Mouse (Mus musculus): ENCODE data around the gene Ngf.

Gene Ngf

DNA sequence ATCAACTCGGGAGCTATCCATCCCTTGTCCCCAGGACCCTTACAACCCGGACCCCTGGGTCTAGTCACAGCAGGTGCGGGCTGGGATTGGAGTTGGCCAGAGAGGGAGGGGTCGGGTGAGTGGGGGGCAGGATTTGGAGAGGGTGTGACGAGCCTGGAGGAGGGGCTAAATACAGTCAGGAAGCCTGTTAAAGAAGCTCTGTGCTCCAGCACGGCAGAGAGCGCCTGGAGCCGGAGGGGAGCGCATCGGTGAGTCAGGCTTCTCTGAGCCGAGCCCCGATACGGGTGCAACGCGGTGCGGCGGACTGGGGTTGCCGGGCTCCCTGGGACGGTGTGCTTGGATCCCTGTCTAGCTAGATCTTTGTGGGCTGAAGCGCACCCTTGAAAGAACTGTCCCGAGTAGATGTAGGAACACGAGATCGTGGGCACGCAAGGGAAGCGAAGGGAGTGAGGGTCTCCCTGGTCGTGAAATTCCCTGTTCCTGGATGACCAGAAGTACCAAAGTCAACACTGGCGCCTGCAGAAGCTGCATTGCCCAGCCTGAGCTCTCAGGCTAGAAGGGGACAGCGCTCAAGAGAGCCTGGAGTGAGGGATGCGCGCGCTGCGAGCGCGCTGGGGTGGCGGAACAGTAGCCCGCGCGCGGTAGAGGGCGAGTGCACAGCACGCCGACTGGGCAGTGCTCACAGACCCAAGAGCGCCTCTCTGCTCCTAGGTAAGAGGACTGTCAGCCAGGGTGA lies at the start of gene Ngf:
Gene Ngf (plus strand): TSS at position 207 of the 736 bp plus-strand sequence.
- DNase-seq (ENCODE audit: low spot score): no peak

DNA sequence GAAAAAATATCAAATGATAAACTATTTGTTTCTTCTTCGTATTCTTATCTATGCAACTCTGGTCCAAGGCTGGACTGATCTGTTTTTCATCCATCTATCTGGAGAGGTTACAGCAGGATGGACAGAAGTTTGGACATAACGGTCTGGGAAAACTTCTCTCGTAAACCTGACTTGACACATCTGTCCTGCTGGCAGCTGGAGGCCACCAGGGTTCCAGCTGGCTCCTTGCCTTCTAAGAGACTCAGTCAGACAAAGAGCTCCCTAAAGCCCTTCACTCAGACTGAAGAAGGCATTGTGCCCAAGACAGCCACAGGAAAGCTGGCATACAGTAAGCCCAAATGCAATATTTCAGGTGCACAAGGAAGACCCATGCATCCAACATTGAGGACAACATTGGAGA lies 24.2 kb upstream of the Ngf start:
- DNase-seq (ENCODE audit: low spot score): no peak

DNA sequence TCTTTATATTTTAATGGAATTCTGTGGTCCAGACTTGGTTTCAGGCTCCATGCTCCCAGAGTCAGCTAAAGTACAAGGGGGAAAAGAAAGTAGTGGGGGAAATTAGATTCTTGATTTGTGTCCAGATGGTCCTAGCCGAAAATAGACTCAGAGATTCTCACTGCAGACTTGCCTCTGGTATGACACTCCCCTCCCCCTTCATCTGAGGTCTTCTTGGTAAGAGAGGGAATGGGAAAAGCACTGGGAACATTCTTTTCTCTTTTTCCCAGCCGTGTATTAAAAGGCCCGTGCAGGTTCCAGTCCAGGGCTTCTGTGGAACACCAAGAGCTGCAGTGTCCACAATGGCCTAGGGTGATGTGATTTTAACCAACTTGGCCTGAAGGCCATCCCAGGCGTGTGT lies 23.0 kb upstream of the Ngf start:
- no peak for DNase-seq (ENCODE audit: low spot score)

DNA sequence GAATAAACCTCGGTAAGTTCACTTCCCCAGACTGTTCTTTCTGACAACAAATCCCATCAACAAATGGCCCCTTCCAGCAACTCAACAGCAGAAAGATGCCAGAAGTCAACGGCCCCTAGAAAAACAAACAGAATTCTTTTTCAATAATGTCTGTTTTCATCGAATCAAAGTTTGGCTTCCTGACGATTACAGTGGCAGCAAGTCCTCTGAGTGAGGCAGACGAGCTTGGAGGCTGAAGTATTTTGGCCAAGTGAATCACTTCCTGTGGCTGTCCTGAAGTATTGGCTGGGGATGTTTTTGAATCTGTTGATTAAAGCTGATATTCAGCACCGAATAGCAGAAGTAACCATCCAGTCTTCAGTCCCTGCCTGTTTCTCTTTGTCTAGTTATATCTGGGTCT lies 15.2 kb upstream of the Ngf start:
- DNase-seq (ENCODE audit: low spot score): no peak

DNA sequence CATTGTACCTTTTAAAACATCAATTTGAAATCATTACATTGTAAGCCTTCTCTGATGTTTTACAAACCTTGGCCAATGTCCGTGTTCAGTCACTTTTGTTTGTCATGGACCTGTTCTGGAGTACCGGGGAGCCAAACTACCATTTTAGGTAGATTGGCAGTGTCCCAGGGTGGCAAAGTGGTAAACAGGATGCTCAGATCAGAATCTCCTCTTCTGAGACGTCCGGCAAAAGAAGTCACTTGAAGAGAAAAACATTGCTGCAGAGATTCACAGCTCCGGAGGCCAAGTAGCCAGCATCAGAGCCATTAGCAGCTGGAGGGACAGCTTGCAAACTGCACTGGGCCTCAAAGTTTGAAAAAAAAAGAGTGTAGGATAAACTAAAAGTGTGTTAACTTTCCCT lies 9.2 kb upstream of the Ngf start:
- DNase-seq (ENCODE audit: low spot score): no peak

GRCm38 (mm10) chr3:102460986-102461385 lies 8.7 kb upstream of the Ngf start:
- DNase-seq (ENCODE audit: low spot score): no peak

GRCm38 (mm10) chr3:102462703-102463336 lies 6.9 kb upstream of the Ngf start:
- DNase-seq (ENCODE audit: low spot score): no peak

GRCm38 (mm10) chr3:102463339-102463738 lies 6.4 kb upstream of the Ngf start:
- no peak for DNase-seq (ENCODE audit: low spot score)

DNA sequence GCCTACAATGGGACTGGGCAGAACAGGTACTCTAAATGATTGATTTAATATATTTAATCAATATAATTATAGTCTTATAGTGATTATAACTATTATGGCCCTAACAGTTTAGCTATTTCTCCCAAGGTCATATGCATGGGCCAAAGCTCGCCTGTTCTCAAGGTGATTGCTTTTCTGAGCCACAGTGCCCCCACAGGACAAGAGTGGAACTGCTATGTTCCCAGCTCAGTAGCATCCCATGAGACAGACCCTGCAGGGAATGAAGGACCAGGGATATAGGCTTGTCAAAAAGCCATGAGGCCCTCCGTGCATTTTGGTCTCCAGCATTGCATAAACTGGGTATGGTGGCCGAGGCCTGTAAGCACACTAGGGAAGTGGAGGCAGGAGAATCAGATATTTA lies 3.1 kb upstream of the Ngf start:
- DNase-seq (ENCODE audit: low spot score): no peak

DNA sequence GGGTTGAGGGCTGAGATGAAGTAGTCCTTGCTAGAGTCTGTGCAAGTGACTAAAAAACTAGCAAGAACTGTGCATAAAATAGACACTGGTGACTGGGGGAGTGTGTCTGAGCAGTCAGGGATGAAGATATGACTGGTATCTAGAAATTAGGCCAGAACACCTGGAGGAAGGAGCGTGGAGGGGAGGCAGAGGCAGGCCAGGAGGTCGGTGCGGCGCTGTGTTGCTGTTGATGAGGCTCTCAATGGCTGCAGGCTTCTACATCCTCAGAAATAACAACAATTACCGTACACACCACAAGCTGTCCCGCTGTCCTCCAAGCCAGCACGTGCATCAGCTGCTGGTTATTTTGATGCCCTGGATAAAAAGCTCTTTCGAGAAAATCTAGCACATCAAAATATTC lies 2.6 kb upstream of the Ngf start:
- no peak for DNase-seq (ENCODE audit: low spot score)

DNA sequence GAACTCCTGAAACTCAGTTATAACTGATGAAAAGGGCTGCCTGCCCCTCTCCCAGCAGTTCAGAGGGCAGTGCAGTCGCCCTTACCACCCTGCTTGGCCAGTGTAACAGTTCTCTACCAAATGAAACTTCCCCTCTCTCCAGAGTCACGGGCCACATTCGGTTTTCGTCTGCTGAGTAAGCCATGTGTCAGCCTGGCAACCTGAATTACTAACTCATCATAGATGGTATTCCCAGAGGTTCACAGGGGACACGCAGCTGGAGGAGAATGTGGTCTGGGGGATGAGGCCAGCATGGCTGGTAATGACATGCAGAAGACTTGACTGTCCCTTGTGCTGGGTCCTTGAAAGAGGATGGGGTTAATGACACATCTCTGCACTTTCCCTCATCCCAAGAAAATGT lies 1.5 kb downstream of the Ngf start:
- no peak for DNase-seq (ENCODE audit: low spot score)

DNA sequence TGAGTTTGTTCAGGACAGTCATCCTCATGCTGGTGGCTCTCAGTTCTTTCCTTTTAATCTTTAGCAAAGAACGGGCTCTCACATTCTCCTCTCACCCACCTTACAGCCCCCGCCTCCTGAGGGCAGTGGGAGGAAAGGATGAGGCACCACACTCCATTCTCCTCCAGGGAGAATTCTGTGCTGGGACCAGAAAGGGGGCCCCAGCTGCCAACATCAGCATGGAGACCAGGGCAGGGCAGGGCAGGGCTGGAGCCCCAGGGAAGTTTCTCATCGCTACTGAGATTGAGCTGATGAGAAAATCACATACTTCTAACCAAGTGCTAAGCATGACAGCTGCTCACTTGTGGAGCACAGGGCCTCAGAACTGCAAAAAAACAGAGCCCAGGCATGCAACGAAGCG lies 2.1 kb downstream of the Ngf start:
- DNase-seq (ENCODE audit: low spot score): no peak

DNA sequence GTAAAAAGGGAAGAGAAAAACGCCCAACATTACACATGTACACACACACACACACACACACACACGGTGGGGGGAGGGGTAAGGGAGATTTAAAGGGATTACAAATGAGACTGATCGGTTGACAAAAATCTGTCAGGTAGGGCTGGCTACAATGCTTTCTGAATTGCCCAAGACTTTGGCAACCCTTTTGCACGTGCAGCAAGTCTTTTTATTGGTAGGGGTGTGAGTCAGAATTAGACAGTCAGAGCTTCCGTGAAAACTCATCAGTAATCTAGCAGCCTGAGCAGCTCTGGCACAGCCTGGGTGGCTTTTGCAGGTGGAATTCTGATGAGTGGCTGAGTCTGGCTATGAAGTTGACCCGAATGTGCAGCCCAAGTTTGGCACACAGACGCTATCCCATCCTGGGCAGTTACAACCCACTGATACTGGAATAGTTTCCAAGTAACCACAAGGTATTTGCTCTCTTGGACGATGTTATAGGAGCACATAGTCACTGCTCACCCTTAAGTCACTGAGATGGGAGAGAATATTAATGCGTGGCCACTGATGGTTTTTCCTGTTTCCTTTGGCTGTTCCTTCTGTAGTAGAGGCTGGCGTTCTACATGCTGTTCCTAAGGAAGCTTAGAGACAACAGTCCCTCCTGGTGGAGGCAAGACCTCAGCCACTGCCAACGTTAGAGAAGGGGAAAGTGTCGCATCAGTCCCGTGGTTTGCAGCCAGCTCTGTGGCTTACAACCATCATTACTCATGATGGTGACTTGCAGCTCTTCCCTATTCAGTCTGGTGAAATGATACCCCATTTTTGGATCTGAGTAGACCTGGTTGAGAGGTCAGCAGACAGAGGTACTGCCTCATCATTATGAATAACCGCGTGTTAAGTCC lies 4.8 kb downstream of the Ngf start:
- no peak for DNase-seq (ENCODE audit: low spot score)

GRCm38 (mm10) chr3:102477917-102478694 lies 8.4 kb downstream of the Ngf start:
- no peak for DNase-seq (ENCODE audit: low spot score)

GRCm38 (mm10) chr3:102490393-102491123 lies 20.8 kb downstream of the Ngf start:
- no peak for DNase-seq (ENCODE audit: low spot score)

GRCm38 (mm10) chr3:102498113-102498512 lies 28.4 kb downstream of the Ngf start:
- DNase-seq (ENCODE audit: low spot score): no peak

- DNase-seq (ENCODE audit: low spot score): no peak
These were observed 29.2 kb downstream of the Ngf start for GRCm38 (mm10) chr3:102498931-102499330.

DNA sequence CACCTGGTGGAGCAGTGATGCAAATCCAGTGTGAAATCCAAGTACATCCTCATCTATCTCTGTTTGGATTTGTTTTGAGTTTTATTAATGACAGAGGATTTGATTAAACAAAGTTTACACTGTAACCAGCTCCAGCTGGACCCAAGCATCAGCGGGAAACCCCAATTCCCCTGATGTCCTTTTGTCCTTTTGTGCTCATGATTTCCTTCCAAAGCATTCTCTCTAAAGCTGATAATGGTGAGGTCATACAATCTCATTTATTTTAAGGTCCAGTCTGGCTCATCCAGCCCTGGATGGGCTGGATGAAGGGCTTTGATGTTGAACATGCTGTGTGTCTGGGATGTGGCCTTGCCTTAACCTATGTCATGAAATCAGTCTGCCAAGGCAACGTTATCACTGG lies 30.3 kb downstream of the Ngf start:
- no peak for DNase-seq (ENCODE audit: low spot score)

- DNase-seq (ENCODE audit: low spot score): no peak
These were observed 31.5 kb downstream of the Ngf start for GRCm38 (mm10) chr3:102501186-102501585.

GRCm38 (mm10) chr3:102505129-102505528 lies 35.4 kb downstream of the Ngf start:
- no peak for DNase-seq (ENCODE audit: low spot score)

DNA sequence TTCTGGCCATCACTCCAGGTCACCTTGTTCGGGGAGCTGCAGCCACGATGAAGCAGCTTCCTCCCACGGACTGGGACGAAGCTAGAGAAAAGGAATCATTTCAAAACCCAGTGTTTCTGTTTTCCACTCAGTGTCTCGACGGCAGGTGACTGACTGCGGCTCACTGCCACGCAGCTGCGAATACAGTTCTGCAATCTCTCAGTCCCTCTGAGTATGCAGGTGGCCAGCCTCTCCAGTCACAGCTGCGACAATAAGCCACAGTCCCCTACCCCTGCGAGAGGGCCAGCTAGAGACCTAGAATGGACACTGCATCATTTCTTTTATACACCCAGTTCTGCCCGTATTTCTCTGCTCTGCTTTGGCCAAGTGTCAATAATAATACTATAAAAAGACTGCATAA lies 36.3 kb downstream of the Ngf start:
- no peak for DNase-seq (ENCODE audit: low spot score)

All from spleen, adult 12 weeks (tissue).